Mouse (Mus musculus) v-Abl transformed pro-B cells (cell line): ENCODE results near the gene Raf1.

ENCODE experiments used
- in situ Hi-C, 2 experiments: fragments of 400-800 bp; cut with MboI; formaldehyde crosslinking; loops; one replicate each; pipeline ENCODE4 v1.15.1; 2025; ENCODE audit not compliant: unreplicated experiment in 2 of 2

Gene Raf1

DNA sequence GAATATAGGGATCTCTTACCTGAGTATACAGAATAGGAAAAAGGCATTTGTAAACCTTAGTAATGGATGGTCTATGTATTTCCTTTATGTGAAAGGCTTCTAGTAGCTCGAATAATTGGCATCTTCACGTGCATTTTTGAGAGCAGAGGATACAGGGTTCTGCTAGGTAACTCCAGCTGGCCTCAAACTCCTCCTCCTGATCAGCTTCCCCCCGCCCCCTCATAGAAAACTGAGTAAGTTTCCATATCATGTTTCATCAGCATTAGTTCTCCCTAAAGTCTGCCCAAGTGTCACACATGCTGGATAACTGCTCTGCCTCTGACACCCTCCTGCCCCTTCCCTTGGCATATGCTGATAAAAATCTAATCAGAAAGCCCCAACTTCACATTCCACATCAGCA, 95.6 kb downstream of the Raf1 start:
- in situ Hi-C loops, result no loop called here

GRCm38 (mm10) chr6:115577941-115578340, 98.5 kb downstream of the Raf1 start:
- in situ Hi-C loops, result no loop called here

DNA sequence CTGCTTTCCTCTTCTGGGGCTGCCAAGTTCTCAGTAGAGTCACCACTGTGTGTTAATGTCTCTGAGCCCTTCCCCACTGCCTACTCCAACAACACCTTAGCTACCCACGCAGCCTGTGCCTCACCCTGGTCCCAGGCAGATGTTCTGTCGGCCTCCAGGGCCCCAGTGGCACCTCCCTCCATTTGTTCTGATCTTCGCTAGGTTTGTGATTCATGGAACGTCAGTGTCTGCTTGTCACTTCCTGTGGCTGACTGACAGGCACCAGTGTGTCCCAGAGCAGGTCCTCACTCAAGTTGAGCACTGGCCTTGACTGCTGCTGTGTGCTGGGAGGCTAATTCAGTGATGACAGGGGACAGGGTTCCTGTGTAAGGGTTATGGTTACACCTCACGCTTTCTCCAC, 99.0 kb downstream of the Raf1 start:
- in situ Hi-C loops, result no loop called here

DNA sequence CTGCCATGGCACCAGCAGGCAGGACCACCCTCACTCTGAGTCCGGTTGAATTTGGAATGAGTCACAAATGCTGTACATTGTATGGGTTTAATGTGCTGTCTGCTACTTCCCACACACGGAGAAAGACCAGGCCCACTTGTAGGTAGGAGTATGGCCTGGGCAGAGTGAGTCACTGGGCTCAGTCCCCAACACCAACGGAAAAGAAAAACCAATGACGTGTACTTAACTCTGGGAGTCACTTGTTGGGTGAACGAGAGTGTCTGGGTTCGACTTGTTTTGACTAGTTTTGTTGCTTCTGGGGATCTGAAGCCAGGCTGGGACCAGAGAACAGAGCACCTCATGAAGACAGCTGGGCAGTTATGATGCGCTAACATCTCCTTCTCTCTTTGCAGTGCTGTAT, 102.3 kb downstream of the Raf1 start:
- in situ Hi-C loops, result loop anchor here in 1 of 2 experiments (25.0 kb wide), 1 partner anchor 1038 kb away; no protein-coding TSS in a partner anchor
